Mouse (Mus musculus): ENCODE results near the gene Tmed9.

- TF ChIP-seq CTCF (IDR thresholded peaks at IDR 0.05; ENCODE audit: low read depth, low read length) (peak; percentile 78), POLR2A (IDR thresholded peaks at IDR 0.05; ENCODE audit: extremely low read depth, insufficient read depth, low read length) (no peak)
Measured at GRCm38 (mm10) chr13:55601611-55602010, 28.1 kb downstream of the Tmed9 start.

Data from liver, adult 2 months (tissue).